Mouse (Mus musculus) left cerebral cortex, adult 9 months (tissue): ENCODE measurements around the gene Paox.
"Not testable (repeated sequence)": the region's sequence is repeated elsewhere in the genome, so short reads cannot be mapped to it uniquely, and the experiment has no call there.

Experiments used
- DNase-seq, 2 experiments: peaks; one replicate each; pipeline ENCODE4 v3.0.0; 2022; ENCODE audit warnings: low spot score in 2 of 2

The Paox gene

DNA sequence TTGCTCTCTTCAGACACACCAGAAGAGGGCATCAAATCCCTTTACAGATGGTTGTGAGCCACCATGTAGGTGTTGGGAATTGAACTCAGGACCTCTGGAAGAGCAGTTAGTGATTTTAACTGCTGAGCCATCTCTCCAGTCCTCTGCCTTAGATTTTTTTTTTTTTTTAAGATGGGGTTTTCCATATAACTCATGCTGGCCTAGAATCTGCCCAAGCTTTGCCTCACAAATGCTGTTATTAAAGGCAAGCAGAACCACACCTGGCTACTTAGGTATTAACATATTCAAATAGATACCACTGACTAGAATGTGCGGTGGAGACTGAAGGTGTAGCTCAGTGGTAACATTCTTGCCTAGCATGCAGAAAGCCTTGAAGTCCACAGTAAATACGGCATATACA, 4.9 kb downstream of the Paox start:
- DNase-seq, result no peak

DNA sequence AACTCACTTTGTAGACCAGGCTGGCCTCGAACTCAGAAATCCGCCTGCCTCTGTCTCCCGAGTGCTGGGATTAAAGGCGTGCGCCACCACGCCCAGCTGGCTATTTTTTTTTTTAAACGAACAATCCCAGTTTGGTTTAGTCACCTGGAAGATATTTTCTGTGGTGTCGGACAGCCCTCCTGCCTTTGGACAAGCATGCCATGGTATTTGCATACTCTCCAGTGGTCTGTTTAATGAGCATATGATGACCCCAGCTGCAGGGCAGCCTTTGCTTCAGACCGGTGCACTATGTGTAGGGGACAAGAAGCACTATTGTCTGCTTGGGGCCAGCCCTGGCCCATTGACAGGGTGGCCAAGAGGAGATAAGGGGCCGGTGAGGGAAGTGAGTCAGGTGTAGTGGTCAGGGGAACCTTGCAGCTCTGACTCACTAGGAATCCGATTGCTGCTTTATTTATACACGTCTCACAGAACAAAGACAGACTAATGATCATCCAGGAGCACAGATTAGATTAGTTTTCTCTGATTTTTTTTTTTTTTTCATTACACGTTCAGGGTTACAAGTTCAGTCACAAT, 5.8 kb downstream of the Paox start:
- DNase-seq, result no peak

DNA sequence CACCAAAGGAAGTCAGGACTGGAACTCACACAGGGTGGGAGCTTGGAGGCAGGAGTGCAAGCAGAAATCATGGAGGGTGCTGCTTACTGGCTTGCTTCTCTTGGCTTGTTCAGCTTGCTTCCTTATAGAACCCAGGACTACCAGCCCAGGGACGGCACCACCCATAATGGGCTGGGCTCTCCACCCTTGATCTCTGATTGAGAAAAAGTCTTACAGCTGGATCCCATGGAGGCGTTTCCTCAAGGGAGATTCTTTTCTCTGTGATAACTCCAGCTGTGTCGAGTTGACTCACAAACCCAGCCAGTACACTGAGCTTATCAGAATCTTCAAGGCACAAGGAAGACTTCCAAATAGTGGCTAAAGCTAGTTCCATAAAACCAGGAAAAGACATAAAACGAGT, 7.2 kb downstream of the Paox start:
- DNase-seq, result no peak

DNA sequence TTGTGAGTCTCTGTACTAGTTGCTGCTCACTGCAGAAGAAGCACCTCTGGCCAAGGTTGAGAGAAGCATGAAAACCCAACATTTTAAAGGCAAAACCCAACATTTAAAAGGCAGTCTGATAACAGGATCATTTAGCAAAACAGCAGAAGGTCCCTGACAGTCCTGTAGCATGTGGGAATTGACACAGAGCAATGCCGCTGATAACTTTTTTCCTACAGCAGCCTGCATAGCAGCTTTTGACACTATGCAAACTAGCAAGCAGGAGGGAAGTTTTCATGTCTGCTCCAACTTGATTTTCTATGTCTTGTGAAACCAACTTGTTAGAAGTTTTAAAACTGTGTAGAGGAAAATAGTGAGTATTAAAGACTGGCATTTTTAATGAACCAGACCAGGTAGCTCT, 8.8 kb downstream of the Paox start:
- no peak for DNase-seq

DNA sequence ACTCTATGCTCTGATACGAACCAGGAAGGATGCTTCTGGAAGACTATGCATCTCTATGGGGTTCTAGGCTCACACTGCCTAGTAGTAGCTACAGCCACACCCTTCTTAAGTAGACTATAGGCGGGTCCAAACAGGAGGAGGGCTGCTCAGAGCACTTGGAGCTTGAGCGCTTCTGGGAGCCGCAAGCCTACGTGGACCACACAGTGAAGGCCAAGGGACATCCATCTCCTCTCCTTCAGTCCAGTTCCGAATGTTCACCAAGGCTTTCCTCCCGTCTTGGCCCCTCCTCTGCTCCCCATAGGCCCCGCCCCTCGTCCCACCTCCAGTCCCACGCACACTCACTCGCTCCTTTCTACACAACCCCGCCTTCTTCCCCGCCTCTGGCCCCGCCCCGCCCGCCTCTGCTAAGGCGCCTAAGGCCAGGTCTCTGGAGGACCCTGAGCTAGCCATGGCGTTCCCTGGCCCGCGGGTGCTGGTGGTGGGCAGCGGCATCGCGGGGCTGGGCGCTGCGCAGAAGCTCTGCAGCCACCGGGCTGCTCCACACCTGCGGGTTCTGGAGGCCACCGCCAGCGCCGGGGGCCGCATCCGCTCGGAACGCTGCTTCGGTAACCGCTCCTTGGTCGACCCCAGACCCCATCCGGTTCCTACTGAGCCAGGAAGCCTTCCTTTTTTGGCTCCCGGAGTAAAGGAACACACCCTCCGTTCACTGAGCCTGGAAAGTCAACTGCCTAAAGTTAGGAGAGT, 9.9 kb downstream of the Paox start:
- DNase-seq, result peak; percentile 78 to 88

DNA sequence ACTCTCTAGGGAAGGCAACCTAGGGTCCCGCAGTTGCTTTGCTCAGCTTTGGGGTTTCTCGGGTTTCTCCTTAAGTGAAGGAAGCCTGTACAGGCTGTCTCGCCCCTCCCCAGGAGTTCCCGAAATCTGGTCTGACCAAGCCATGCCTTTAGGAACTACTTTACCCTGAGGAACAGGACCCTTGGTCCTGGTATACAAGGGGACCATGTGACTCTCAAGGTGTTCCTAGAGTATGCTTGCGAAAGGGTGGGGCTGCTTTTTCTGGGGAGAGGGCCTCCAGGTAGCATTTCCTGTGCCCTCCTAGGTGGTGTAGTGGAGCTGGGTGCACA, 10.4 kb downstream of the Paox start:
- DNase-seq, result no peak

DNA sequence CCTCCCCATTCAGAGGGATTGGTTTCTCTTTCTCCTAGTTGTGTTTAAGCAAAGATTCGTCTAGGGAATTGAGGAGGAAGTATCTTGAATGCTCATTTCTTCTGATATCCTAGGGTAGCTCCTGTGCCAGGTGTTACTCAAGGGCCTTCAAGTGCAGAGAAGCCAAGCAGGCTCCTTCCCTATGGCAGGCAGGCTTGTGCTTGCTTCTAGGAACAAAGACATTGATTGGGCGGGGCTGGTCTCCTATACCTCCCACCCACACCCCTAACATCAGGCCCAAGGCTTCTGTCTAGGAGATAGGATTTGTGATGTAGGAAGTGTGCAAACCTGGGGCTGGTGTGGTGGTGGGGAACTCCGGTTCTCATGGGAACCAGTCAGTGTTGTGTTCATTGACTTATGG, 11.3 kb downstream of the Paox start:
- DNase-seq, result no peak

DNA sequence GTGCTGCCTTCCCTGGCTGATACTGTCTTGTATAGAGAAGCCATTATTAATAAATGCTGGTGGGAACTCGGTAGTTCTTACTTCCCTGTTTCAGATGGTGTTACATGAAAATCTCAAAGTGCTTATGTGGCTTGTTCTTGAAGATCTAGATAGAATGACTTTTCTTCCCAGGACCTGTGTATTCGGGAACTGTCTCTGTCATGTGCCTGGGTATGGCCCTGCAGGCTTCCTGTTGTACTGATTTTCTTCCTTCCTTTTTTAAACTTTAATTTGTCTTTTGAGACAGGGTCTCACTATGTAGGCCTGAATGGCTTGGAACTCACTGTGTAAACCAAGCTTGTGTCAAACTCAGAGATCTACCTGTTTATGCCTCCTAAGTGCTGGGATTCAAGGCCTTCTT, 12.3 kb downstream of the Paox start:
- DNase-seq, result no peak

DNA sequence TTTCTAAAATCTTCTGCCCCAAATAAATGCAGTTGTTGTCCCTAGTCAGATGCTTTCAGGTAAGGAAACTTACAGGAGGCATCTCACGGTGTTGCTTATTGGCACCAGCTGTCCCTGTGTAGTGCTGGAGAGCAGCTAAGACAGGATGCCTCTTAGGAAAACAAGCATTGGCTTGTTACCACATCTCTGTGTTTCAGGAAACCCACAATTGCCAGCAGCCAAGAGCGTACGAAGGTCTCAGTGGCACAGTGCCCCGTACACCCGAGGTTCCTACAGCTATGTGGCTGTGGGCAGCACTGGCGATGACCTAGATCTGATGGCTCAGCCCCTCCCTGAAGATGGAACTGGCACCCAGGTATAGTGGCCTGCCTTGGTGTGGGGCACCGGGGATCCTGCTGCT, 16.6 kb downstream of the Paox start:
- not testable (repeated sequence) for DNase-seq

DNA sequence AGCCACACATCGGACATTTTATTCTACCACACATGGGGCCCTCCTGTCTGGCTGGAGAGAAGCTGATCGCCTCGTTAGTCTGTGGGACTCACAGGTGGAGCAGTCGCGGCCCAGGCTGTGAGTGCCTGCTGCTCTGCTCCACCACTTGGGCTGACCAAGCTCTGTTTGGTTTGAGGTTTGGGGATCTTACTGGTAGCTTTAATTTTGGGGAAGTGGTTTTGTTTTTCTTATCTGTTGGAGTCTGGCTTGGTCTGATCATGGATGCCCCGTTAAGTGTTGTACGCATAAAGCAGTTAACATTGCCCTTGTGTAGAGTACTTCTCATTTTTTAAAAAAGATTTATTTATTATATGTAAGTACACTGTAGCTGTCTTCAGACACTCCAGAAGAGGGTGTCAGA, 18.4 kb downstream of the Paox start:
- DNase-seq, result not testable (repeated sequence)

DNA sequence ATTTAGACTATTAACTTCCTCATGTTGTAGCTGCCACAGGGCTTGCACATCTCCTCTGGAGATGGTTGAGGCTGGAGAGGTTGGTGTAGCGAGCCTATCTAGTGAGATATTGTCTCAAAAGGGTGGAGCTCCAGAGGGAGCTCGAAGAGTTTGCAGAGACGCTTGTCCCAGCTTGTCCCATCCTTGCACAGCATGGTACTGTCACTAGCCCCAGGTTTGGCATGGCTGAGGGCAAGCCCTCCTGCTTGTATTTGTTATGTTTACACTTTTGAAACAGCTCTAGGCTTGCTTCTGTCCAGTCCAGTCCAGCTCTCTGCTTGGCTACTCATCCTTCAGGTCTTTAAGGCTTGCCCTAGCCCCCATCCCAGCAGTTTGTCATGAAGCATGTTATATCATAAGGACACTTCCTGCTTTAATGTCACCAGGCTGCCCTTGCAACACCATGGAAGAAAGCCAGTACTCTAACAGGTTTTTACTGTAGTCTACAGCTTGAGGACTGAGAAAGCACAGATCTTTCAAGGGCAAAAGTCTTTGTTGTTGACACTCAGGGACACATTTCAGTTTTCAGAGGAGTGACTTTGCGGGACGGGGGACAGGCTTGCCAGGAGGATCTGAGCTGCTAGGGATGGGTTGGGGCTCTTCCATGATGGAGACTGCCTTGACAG, 19.6 kb downstream of the Paox start:
- DNase-seq, result no peak

DNA sequence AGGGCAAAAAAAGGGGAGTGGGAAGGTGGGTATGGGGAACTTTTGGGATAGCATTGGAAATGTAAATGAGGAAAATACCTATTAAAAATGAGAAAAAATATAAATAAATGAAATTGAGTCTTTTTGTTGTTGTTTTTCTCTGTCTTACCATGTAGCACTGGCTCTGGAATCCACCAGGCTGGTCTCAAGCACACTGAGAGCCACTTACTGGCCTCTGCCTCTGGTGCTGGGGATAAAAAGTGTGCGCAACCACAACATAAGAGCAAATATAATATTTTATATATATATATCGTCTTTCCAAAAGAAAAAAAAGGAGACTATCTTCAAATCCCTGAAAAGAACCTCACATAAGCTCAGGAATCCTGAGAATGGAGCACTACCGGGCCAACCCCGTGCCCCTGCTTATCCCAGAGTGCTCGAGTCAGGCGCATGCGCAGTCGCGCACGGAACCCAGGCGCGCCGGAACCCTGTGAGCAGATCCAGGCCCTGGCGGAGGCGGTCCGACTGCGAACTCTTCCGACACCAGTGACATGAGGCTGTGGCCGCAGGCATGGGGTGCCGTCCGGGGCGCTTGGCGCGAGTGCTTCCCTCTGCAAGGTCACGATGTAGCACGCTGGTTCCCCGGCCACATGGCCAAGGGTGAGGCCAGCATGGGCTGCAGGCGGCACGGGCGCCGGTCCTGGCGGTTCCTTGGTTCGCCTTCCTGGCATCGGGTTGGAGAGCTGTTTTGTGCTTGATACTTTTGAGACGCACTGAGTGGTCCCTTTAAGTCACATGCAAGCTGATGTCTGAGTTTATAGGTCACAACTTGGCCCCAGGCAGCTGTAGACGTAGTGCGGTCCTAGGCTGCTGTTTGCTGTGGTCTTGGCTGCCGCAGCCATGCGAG, 21.8 kb downstream of the Paox start, which contains the start of gene Mtg1:
Mtg1 (plus strand) TSS at position 430 of the 886 bp plus-strand sequence.
- peak; percentile 89 to 98 for DNase-seq

DNA sequence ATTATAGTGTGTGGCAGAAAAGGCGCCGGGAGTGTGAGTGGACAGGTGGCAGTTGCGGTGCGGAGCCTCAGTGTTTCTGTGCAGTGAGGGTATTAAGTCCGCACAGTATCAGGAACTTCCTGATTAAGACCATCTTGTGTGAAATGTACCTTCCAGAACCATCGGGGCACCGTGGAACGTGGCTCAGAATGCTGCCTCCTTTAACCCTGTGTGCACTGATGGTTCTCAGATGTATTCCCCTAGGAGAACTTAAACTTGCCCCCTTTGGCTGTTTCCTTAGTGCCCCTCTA, 22.4 kb downstream of the Paox start:
- DNase-seq, result no peak

DNA sequence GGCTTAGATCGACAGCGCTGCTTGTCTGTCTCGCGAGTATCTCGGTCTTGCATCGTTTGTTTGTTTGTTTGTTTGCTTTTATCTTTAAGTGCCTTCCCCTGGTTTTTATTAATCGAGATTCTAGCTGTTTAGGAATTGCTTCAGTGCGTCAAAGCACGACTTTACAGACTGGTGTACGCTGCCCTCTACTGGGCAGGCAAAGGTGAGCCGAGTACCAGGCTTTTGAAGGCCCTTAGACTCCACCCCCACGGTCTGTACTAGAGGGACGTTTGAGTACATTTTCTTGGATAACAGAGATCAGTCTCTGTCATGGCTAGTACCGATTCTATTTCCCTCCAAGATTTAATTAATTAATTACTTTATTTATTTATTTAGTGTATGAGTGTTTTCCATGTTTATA, 25.8 kb downstream of the Paox start:
- DNase-seq, result peak in 1 of 2 experiments; percentile 67

DNA sequence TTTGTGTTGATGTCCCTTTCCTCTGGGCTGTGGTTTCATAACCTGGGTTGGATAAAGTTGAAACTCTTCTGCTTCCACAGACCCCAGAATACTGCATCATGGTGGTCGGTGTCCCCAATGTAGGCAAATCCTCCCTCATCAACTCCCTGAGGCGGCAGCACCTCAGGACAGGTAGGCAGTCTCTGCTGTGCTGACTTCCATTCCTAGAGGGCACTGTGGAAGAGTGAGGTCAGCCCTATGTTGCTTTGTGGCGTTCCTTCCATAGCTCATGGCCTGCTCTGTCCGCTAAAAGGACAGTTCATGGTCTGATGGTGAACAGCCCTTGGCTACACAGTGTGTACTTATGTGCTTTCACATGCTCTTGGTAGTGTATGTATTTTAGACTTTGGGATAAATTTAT, 29.0 kb downstream of the Paox start:
- DNase-seq, result no peak

DNA sequence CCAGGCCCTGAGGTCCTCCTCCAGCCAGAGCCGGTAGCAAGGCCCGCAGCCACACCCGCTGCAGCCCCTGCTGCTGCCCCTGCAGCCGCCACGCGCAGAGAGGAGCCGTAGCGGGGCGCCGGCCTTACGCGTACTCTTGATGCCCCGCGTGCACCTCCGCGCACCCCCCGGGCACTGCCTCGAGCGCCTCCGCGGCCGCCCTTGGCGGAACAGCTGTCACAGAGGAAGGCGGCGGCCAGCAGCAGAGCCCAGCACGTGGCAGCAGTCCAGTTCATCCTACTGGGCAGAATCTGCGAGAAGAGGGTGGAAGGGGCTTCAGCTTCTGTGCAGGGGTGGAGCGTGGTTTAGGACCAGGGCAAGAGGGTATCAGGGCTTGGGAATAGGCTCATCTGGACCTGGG, 37.8 kb downstream of the Paox start:
- DNase-seq, result peak in 1 of 2 experiments; percentile 64

DNA sequence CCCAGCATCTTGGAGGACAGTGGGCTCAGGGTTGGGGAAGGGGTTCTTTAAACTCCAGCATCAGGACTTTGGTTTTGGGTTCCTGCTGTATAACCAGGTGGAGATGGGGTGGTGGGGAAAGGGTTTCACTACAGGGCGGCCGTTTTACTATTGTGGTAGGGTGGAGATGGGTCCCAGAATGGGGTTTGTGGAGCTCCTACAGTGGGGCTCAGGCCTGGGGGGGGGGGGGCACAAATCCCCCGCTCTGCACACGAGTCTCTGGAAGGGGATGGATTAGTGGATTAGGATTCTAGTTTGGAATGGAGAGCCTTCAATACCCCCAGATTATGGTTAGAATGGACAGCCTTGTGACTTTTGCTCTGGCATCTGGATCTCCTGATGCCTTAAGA, 38.2 kb downstream of the Paox start:
- DNase-seq, result no peak

DNA sequence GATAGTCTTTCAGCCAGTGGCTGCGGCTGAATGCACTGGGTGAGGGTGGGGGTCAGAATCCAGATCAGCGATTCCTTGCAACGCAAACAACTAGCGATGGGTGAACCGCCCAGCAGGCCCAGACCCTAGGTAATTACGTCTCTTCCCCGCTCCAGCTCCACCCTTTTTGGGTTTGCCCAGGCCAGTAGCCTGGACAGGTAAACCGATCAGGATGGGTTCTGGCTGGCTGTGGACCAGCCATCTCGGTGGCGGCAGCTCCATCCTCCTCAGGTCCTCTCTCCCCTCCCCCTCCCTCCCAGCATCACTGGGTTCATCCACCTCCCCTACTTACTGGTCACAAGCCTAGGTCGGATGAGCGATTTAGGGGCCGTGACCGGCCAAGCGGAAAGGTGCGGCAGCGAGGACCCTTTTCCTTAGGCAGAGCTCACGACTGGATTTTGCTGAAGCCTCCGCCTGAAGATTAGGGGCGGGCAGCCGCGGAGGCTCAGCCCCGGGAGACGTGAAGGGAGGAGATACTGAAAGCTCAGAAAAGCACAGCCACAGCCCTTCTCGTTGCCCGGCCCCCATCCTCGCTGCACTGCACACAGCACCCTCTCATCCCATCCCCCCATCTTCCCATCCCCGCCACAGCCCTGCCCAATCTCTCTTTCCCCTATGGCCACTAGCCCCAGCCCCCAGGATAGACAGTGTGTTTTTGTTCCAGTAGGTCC, 38.8 kb downstream of the Paox start, which contains the start of gene Sprn:
Sprn (minus strand) TSS at position 660 of the 710 bp plus-strand sequence.
- DNase-seq, result peak; percentile 55 to 79

DNA sequence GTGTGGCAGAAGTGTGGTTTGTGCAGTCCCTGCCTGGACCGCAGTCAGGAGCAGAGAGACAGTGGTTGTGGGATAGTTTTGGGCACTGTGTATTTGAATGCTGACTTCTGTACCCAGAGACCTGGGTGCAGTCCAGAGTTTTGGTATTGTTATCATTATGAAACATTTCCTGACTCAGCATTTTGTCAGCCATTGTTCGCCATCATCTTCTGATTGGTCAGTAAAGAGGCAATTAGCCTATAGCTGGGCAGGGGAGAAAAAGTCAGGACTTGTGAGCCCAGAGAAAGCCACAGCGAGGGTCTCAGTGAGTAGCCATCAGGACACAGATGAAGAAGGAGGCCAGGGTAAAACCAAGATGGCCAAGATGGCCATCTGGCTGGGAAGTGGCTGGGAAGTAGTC, 44.8 kb downstream of the Paox start:
- DNase-seq, result no peak

DNA sequence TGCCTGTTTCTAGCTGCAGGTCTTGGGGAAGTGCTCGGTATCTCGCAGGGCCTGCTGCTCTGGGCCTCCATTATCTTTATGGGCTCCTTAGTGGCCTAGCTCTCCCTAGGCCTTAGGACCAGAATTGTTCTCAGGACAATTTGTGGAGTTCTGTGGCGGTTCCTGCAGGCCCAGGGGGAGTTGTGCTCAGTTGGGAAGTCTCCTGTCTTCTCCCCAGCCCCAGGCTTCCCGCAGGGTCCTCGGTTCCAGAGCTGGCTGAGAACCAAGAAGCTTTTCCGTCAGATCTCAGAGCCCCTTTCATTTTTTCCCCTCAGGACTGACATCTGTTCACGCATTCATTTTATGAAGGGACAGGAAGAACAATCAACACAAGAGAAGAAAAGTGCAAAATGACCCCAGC, 49.1 kb downstream of the Paox start, which contains the start of gene Olfr522:
Olfr522 (minus strand) TSS at position 101 of the 400 bp plus-strand sequence.
- DNase-seq, result no peak

DNA sequence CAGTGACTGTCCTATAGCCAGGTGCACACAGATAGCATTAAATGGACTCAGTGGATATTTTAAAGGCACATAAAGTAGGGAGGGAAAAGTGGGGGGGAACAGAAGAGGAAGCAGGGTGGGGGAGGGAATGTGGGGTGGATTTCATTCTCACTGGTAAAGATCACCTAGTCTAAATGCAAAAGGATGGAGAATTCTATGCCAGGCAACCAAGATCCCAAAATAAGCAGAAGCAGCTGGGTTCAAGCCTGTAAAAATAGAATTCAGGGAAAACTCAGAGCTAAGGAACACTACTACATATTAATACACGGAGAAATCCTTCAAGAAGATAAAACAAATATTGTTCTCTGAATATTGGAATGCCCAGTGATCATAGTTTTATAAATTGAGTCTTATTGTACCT, 52.4 kb downstream of the Paox start:
- DNase-seq, result no peak

DNA sequence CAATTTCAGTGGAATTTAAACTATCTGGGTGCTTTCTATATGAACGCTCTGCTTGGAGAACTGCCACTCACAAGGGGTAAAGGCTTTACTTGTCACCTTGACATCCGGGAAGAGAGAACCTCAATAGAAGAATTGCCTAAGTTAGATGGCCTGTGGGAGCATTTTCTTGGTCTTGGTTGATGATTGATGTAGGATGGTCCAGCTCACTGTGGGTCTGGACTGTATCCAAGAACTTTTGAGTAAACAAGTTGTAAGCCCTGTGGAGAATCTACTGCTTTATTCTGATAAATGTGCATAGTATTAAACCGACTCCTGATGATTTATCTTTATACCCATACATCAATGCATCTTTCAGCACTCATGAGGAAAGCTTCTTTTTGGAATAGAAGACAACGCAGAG, 53.8 kb downstream of the Paox start:
- DNase-seq, result no peak
